Mouse (Mus musculus) neural tube, embryonic 13.5 days (tissue): ENCODE measurements around the gene Rusc2. TPM values are rescaled to one million over a fixed set of nuclear protein-coding genes. Genes with fewer than 3 reads are reported as not detected.

Experiments
- ATAC-seq: fragments of 200-750 bp; cut with Nextera tagmentation; 2 replicates; pipeline ENCODE4 v1.8.0; 2017; ENCODE audit warnings: low read depth, mild to moderate bottlenecking, moderate TSS enrichment, moderate library complexity
- H3K27ac ChIP-seq: fragments of 300-500 bp; sonication (generic); replicated peaks from 2 replicates; pipeline ENCODE4 v1.5.1; 2015; ENCODE audit warnings: moderate library complexity, mild to moderate bottlenecking, inconsistent platforms
- H3K27me3 ChIP-seq: fragments of 300-500 bp; sonication (generic); 2 replicates; pipeline ENCODE4 v1.6.1; 2015; ENCODE audit warnings: mild to moderate bottlenecking, inconsistent platforms
- H3K36me3 ChIP-seq: fragments of 300-500 bp; sonication (generic); 2 replicates; pipeline ENCODE4 v1.6.1; 2015; ENCODE audit warnings: mild to moderate bottlenecking, inconsistent platforms
- H3K4me1 ChIP-seq: fragments of 300-500 bp; sonication (generic); replicated peaks from 2 replicates; pipeline ENCODE4 v1.6.1; 2015; ENCODE audit warnings: inconsistent platforms
- H3K4me2 ChIP-seq: fragments of 300-500 bp; sonication (generic); 2 replicates; pipeline ENCODE4 v1.6.1; 2015; ENCODE audit warnings: inconsistent platforms, mild to moderate bottlenecking, moderate library complexity
- H3K4me3 ChIP-seq: fragments of 300-500 bp; sonication (generic); 2 replicates; pipeline ENCODE4 v1.5.1; 2015; ENCODE audit warnings: mild to moderate bottlenecking, inconsistent platforms
- H3K9ac ChIP-seq: fragments of 300-500 bp; sonication (generic); 2 replicates; pipeline ENCODE4 v1.6.1; 2015; ENCODE audit warnings: moderate library complexity, mild to moderate bottlenecking, inconsistent platforms
- H3K9me3 ChIP-seq: fragments of 300-500 bp; sonication (generic); 2 replicates; pipeline ENCODE4 v1.6.1; 2016; ENCODE audit warnings: inconsistent platforms
- WGBS: fragments of 180-500 bp; shearing (Covaris S2); methylation state at CpG from one replicate; pipeline ENCODE4 v1.1.7; 2015; 5-methylcytosine and 5-hydroxymethylcytosine counted together
- polyA plus RNA-seq: library from polyadenylated mRNA; unstranded; fragments of >200 nt; fragmentation: Nextera tagmentation; extraction: Ambion mirVana; gene quantifications from 2 replicates; pipeline ENCODE4 v1.2.1, GENCODE M21; 2015

The Rusc2 gene
- polyA plus RNA-seq, 1 experiment from 2014 or later: 74.5 TPM

GRCm38 (mm10) chr4:43389845-43390440 is 8.2 kb downstream of the Rusc2 start:
- no peaks in the 10 kb centered on the region for H3K27me3 ChIP-seq
- no peak overlapping the region for H3K4me2 ChIP-seq
- H3K27ac ChIP-seq: no peak overlapping the region
- ATAC-seq: no peak
- H3K36me3 ChIP-seq: peaks cover 5% of the 10 kb centered on the region; the same call in 1 of the 2 replicates
- WGBS: 70% methylated on average over 9 of the region's 9 CpGs
- no peak overlapping the region for H3K9ac ChIP-seq
- H3K9me3 ChIP-seq: no peaks in the 10 kb centered on the region
- H3K4me1 ChIP-seq: peaks cover 9% of the 10 kb centered on the region; the same call in 1 of the 2 replicates
- no peak overlapping the region for H3K4me3 ChIP-seq

- no peak overlapping the region for H3K9ac ChIP-seq
- H3K27me3 ChIP-seq: no peaks in the 10 kb centered on the region
- 80% methylated on average over 3 of the region's 3 CpGs for WGBS
- no peaks in the 10 kb centered on the region for H3K9me3 ChIP-seq
- no peak overlapping the region for H3K4me2 ChIP-seq
- H3K36me3 ChIP-seq: peaks cover 5% of the 10 kb centered on the region; the same call in 1 of the 2 replicates
- no peak overlapping the region for H3K4me3 ChIP-seq
- no peak for ATAC-seq
- H3K27ac ChIP-seq: no peak overlapping the region
- peaks cover 9% of the 10 kb centered on the region; the same call in 1 of the 2 replicates for H3K4me1 ChIP-seq
Observed at GRCm38 (mm10) chr4:43391521-43392050, 9.8 kb downstream of the Rusc2 start.

GRCm38 (mm10) chr4:43394345-43394891 is 12.6 kb downstream of the Rusc2 start:
- peaks cover 30% of the 10 kb centered on the region for H3K4me1 ChIP-seq
- H3K4me3 ChIP-seq: no peak overlapping the region
- no peak for ATAC-seq
- peak overlapping the region; percentile 8; the same call in 1 of the 2 replicates for H3K9ac ChIP-seq
- no peaks in the 10 kb centered on the region for H3K27me3 ChIP-seq
- 0 out of 2 replicates have a peak overlapping the region, but pooled peaks have one; percentile 3 for H3K4me2 ChIP-seq
- H3K9me3 ChIP-seq: no peaks in the 10 kb centered on the region
- no peaks in the 10 kb centered on the region for H3K36me3 ChIP-seq
- H3K27ac ChIP-seq: peak overlapping the region; percentile 59
- 70% methylated on average over 15 of the region's 15 CpGs for WGBS

- no peaks in the 10 kb centered on the region; the same call in 1 of the 2 replicates for H3K36me3 ChIP-seq
- 88% methylated on average over 5 of the region's 5 CpGs for WGBS
Observed at GRCm38 (mm10) chr4:43395147-43395546, 13.4 kb downstream of the Rusc2 start.

GRCm38 (mm10) chr4:43395836-43396235 is 14.1 kb downstream of the Rusc2 start:
- no peaks in the 10 kb centered on the region for H3K27me3 ChIP-seq
- 0 out of 2 replicates have a peak overlapping the region, but pooled peaks have one; percentile 17 for H3K9ac ChIP-seq
- H3K36me3 ChIP-seq: no peaks in the 10 kb centered on the region; the same call in 1 of the 2 replicates
- H3K27ac ChIP-seq: no peak overlapping the region
- no peak overlapping the region for H3K4me2 ChIP-seq
- no peak for ATAC-seq
- H3K4me1 ChIP-seq: peaks cover 44% of the 10 kb centered on the region
- no peak overlapping the region for H3K4me3 ChIP-seq
- WGBS: 73% methylated on average over 9 of the region's 9 CpGs
- H3K9me3 ChIP-seq: no peaks in the 10 kb centered on the region

More at GRCm38 (mm10) chr4:43395147-43395546, 13.4 kb downstream of the Rusc2 start:
- H3K4me1 ChIP-seq: peaks cover 37% of the 10 kb centered on the region
- no peak for ATAC-seq
- H3K9ac ChIP-seq: no peak overlapping the region
- H3K4me3 ChIP-seq: no peak overlapping the region
- no peaks in the 10 kb centered on the region for H3K27me3 ChIP-seq
- no peaks in the 10 kb centered on the region for H3K9me3 ChIP-seq
- no peak overlapping the region for H3K4me2 ChIP-seq
- peak overlapping the region; percentile 59 for H3K27ac ChIP-seq

GRCm38 (mm10) chr4:43396381-43396780 is 14.6 kb downstream of the Rusc2 start:
- Histone ChIP-seq H3K27ac (no peak overlapping the region), H3K4me3 (no peak overlapping the region), H3K36me3 (no peaks in the 10 kb centered on the region; the same call in 1 of the 2 replicates), H3K4me2 (no peak overlapping the region), H3K4me1 (peaks cover 49% of the 10 kb centered on the region), H3K9ac (no peak overlapping the region), H3K9me3 (no peaks in the 10 kb centered on the region), H3K27me3 (no peaks in the 10 kb centered on the region)
- 85% methylated on average over 5 of the region's 5 CpGs for WGBS
- no peak for ATAC-seq

GRCm38 (mm10) chr4:43398014-43398413 is 16.2 kb downstream of the Rusc2 start:
- Histone ChIP-seq H3K4me1 (peaks cover 58% of the 10 kb centered on the region), H3K4me2 (no peak overlapping the region), H3K9me3 (no peaks in the 10 kb centered on the region), H3K27ac (peak overlapping the region; percentile 52; the same call in 1 of the 2 replicates), H3K9ac (no peak overlapping the region), H3K4me3 (no peak overlapping the region), H3K36me3 (no peaks in the 10 kb centered on the region; the same call in 1 of the 2 replicates), H3K27me3 (no peaks in the 10 kb centered on the region)
- 53% methylated on average over 4 of the region's 4 CpGs for WGBS
- no peak for ATAC-seq

- peak overlapping the region; percentile 14; the same call in 1 of the 2 replicates for H3K4me2 ChIP-seq
- ATAC-seq: 0 out of 2 replicates have a peak, but pooled peaks have one; percentile 29
- H3K4me1 ChIP-seq: peaks cover 57% of the 10 kb centered on the region
- no peaks in the 10 kb centered on the region; the same call in 1 of the 2 replicates for H3K36me3 ChIP-seq
- peak overlapping the region; percentile 50; the same call in 1 of the 2 replicates for H3K9ac ChIP-seq
- WGBS: 55% methylated on average over 17 of the region's 17 CpGs
- peak overlapping the region; percentile 38 for H3K27ac ChIP-seq
- no peak overlapping the region for H3K4me3 ChIP-seq
- H3K27me3 ChIP-seq: no peaks in the 10 kb centered on the region
- H3K9me3 ChIP-seq: no peaks in the 10 kb centered on the region
Observed at GRCm38 (mm10) chr4:43398829-43399331, 17.1 kb downstream of the Rusc2 start.

- Histone ChIP-seq H3K4me3 (no peak overlapping the region), H3K27ac (peak overlapping the region; percentile 38), H3K4me2 (peak overlapping the region; percentile 14; the same call in 1 of the 2 replicates), H3K9me3 (no peaks in the 10 kb centered on the region), H3K9ac (no peak overlapping the region), H3K36me3 (no peaks in the 10 kb centered on the region; the same call in 1 of the 2 replicates), H3K27me3 (no peaks in the 10 kb centered on the region), H3K4me1 (peaks cover 51% of the 10 kb centered on the region)
- WGBS: 82% methylated on average over 31 of the region's 31 CpGs
- ATAC-seq: no peak
Observed at GRCm38 (mm10) chr4:43399391-43400131, 17.8 kb downstream of the Rusc2 start.

- no peaks in the 10 kb centered on the region for H3K9me3 ChIP-seq
- H3K4me3 ChIP-seq: no peak overlapping the region
- H3K27ac ChIP-seq: no peak overlapping the region
- H3K36me3 ChIP-seq: no peaks in the 10 kb centered on the region; the same call in 1 of the 2 replicates
- H3K27me3 ChIP-seq: no peaks in the 10 kb centered on the region
- no peak overlapping the region for H3K9ac ChIP-seq
- H3K4me2 ChIP-seq: no peak overlapping the region
- peaks cover 56% of the 10 kb centered on the region for H3K4me1 ChIP-seq
- WGBS: 35% methylated on average over 10 of the region's 10 CpGs
- ATAC-seq: no peak
Observed at GRCm38 (mm10) chr4:43400976-43401375, 19.2 kb downstream of the Rusc2 start.

GRCm38 (mm10) chr4:43401486-43401885 is 19.7 kb downstream of the Rusc2 start:
- ATAC-seq: no peak
- Histone ChIP-seq H3K4me1 (peaks cover 59% of the 10 kb centered on the region), H3K4me3 (no peak overlapping the region), H3K27me3 (no peaks in the 10 kb centered on the region), H3K27ac (no peak overlapping the region), H3K4me2 (no peak overlapping the region), H3K9ac (no peak overlapping the region), H3K9me3 (no peaks in the 10 kb centered on the region), H3K36me3 (no peaks in the 10 kb centered on the region; the same call in 1 of the 2 replicates)
- WGBS: 88% methylated on average over 10 of the region's 10 CpGs
